12 mouse cellular contexts compared by ENCODE assay signal in the genomic region with DNA sequence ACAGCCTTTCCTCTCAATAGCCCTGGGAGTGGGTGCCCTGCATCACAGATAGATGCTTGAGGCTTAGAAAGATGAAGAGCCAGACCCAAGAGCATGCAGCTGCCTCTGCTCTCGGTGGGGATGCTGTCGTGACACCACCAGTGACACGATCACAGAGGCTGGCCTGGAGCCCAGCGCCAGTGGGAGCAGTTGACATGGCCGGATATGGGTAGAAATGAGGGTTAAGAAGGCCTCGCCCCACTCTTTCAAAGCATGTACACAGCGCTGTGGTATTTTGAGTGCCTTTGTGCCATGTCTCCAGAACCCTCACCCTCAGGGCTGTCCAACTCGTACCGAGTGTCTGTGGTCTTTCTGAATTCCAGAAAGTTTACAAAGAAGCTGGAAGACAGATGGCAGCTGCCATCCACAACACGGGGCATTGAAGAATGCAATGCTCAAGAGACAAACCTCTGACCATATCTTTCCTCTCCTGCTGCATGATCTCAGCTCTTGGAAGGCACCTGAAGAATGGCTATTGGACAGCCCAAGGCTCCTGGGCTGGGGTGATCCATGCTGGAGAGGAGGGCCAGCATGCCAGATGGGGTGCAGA.
DNase-seq lines count a peak whose midpoint lies in the region; ATAC-seq lines count a peak whose summit lies in the region.
"Had no signal": no experiment of that assay in that cellular context is flagged by ENCODE, and none has a peak within 500 bp of the region (broad histone marks: within the 10 kb centered on the region; RNA-seq: fewer than 3 reads in every experiment).

No protein-coding gene starts in this region.

- DNase-seq in hindbrain, embryonic 10.5 days (ENCODE audit: low spot score), result no peak
- DNase-seq in neural tube, embryonic 11.5 days (ENCODE audit: low spot score), result peak; percentile 21
- DNase-seq in frontal cortex, postnatal 14 days (ENCODE audit: low spot score in 2 of 2), result no peak
- DNase-seq in urinary bladder, postnatal 10 days (ENCODE audit: low spot score), result no peak
- DNase-seq: layer of hippocampus, postnatal 36 days; thymus, adult 2 months had no signal

- 85% methylated on average over 10 of the region's 10 CpGs for WGBS in hindbrain, embryonic 10.5 days
- 42% methylated on average over 10 of the region's 10 CpGs for WGBS in hindbrain, embryonic 16.5 days
- WGBS in neural tube, embryonic 11.5 days, result 71% methylated on average over 10 of the region's 10 CpGs
- 57% methylated on average over 10 of the region's 10 CpGs for WGBS in neural tube, embryonic 15.5 days
- WGBS in embryonic facial prominence, embryonic 13.5 days, result 75% methylated on average over 10 of the region's 10 CpGs

- H3K4me1 ChIP-seq in hindbrain, embryonic 10.5 days (replicated peaks), result peaks cover 44% of the 10 kb centered on the region
- H3K4me1 ChIP-seq in hindbrain, embryonic 16.5 days (ENCODE audit: control insufficient read depth, insufficient read depth, low read depth, low read length), result peaks cover 16% of the 10 kb centered on the region
- H3K4me1 ChIP-seq in neural tube, embryonic 11.5 days (ENCODE audit: control insufficient read depth, insufficient read depth, low read length), result peaks cover 29% of the 10 kb centered on the region
- peaks cover 22% of the 10 kb centered on the region for H3K4me1 ChIP-seq in neural tube, embryonic 15.5 days
- peaks cover 20% of the 10 kb centered on the region for H3K4me1 ChIP-seq in embryonic facial prominence, embryonic 13.5 days

- H3K36me3 ChIP-seq in hindbrain, embryonic 10.5 days, result 0 out of 2 replicates have a peak, but pooled peaks cover 3% of the 10 kb centered on the region
- H3K36me3 ChIP-seq in hindbrain, embryonic 16.5 days (ENCODE audit: control insufficient read depth, insufficient read depth, low read length), result no peaks in the 10 kb centered on the region
- H3K36me3 ChIP-seq in neural tube, embryonic 11.5 days (ENCODE audit: control insufficient read depth, insufficient read depth, low read length), result no peaks in the 10 kb centered on the region; the same call in 1 of the 2 replicates
- H3K36me3 ChIP-seq in neural tube, embryonic 15.5 days, result 0 out of 2 replicates have a peak, but pooled peaks cover 5% of the 10 kb centered on the region
- peaks cover 12% of the 10 kb centered on the region; the same call in 1 of the 2 replicates for H3K36me3 ChIP-seq in embryonic facial prominence, embryonic 13.5 days
- H3K36me3 ChIP-seq: intestine, embryonic 15.5 days had no signal

- no peak overlapping the region for H3K9ac ChIP-seq in hindbrain, embryonic 16.5 days (ENCODE audit: low read depth, low read length)
- H3K9ac ChIP-seq in neural tube, embryonic 11.5 days (ENCODE audit: low read length), result no peak overlapping the region
- no peak overlapping the region for H3K9ac ChIP-seq in neural tube, embryonic 15.5 days (replicated peaks)
- H3K9ac ChIP-seq in embryonic facial prominence, embryonic 13.5 days, result no peak overlapping the region
- H3K9ac ChIP-seq: intestine, embryonic 15.5 days; liver, postnatal 0 days had no signal

- H3K27ac ChIP-seq in hindbrain, embryonic 10.5 days, result peak overlapping the region; percentile 42; the same call in 1 of the 2 replicates
- H3K27ac ChIP-seq in hindbrain, embryonic 16.5 days (ENCODE audit: low read depth, low read length), result no peak overlapping the region
- H3K27ac ChIP-seq in neural tube, embryonic 11.5 days (ENCODE audit: low read depth, low read length), result peak overlapping the region; percentile 15; the same call in 1 of the 2 replicates
- no peak overlapping the region for H3K27ac ChIP-seq in neural tube, embryonic 15.5 days (replicated peaks)
- peak overlapping the region; percentile 7; the same call in 1 of the 2 replicates for H3K27ac ChIP-seq in embryonic facial prominence, embryonic 13.5 days
- H3K27ac ChIP-seq: intestine, embryonic 15.5 days had no signal

- ATAC-seq in hindbrain, embryonic 16.5 days, result no peak
- ATAC-seq in neural tube, embryonic 11.5 days (ENCODE audit: insufficient read depth, low FRiP score, low TSS enrichment), result 0 out of 2 replicates have a peak, but pooled peaks have one; percentile 4
- no peak for ATAC-seq in neural tube, embryonic 15.5 days (ENCODE audit: low FRiP score)
- ATAC-seq in embryonic facial prominence, embryonic 13.5 days (ENCODE audit: insufficient number of reproducible peaks, insufficient read depth, low FRiP score, low TSS enrichment, low read depth), result no peak

- H3K4me2 ChIP-seq in hindbrain, embryonic 16.5 days (ENCODE audit: low read length), result no peak overlapping the region
- H3K4me2 ChIP-seq in neural tube, embryonic 11.5 days (ENCODE audit: low read depth), result no peak overlapping the region
- no peak overlapping the region for H3K4me2 ChIP-seq in neural tube, embryonic 15.5 days
- no peak overlapping the region for H3K4me2 ChIP-seq in embryonic facial prominence, embryonic 13.5 days
- H3K4me2 ChIP-seq: intestine, embryonic 15.5 days had no signal

- no peak overlapping the region for H3K4me3 ChIP-seq in hindbrain, embryonic 10.5 days
- H3K4me3 ChIP-seq in hindbrain, embryonic 16.5 days (ENCODE audit: low read length), result no peak overlapping the region
- no peak overlapping the region for H3K4me3 ChIP-seq in neural tube, embryonic 11.5 days (ENCODE audit: low read depth, low read length)
- no peak overlapping the region for H3K4me3 ChIP-seq in neural tube, embryonic 15.5 days (replicated peaks)
- no peak overlapping the region for H3K4me3 ChIP-seq in embryonic facial prominence, embryonic 13.5 days
- H3K4me3 ChIP-seq: intestine, embryonic 15.5 days had no signal

- H3K9me3 ChIP-seq in hindbrain, embryonic 10.5 days, result no peaks in the 10 kb centered on the region
- no peaks in the 10 kb centered on the region for H3K9me3 ChIP-seq in hindbrain, embryonic 16.5 days (ENCODE audit: control insufficient read depth, low read length)
- no peaks in the 10 kb centered on the region for H3K9me3 ChIP-seq in neural tube, embryonic 11.5 days (ENCODE audit: control insufficient read depth, low read length)
- no peaks in the 10 kb centered on the region for H3K9me3 ChIP-seq in neural tube, embryonic 15.5 days (replicated peaks)
- no peaks in the 10 kb centered on the region for H3K9me3 ChIP-seq in embryonic facial prominence, embryonic 13.5 days
- H3K9me3 ChIP-seq: intestine, embryonic 15.5 days had no signal

- no peaks in the 10 kb centered on the region for H3K27me3 ChIP-seq in hindbrain, embryonic 10.5 days (ENCODE audit: insufficient read depth, poor library complexity, severe bottlenecking)
- H3K27me3 ChIP-seq in hindbrain, embryonic 16.5 days (replicated peaks; ENCODE audit: control insufficient read depth, insufficient read depth, low read length), result no peaks in the 10 kb centered on the region
- H3K27me3 ChIP-seq in neural tube, embryonic 11.5 days (ENCODE audit: control insufficient read depth, insufficient read depth, low read length), result no peaks in the 10 kb centered on the region
- H3K27me3 ChIP-seq in neural tube, embryonic 15.5 days (replicated peaks), result no peaks in the 10 kb centered on the region
- H3K27me3 ChIP-seq in embryonic facial prominence, embryonic 13.5 days, result no peaks in the 10 kb centered on the region
- H3K27me3 ChIP-seq: CH12.LX; intestine, embryonic 15.5 days had no signal

Comparison
In these comparisons a context has a peak if more than half of its experiments do, and no peak if none do; other contexts are left out.
1. H3K27ac ChIP-seq: peak in hindbrain, embryonic 10.5 days (single experiment), neural tube, embryonic 11.5 days (single experiment) and embryonic facial prominence, embryonic 13.5 days (single experiment); none in hindbrain, embryonic 16.5 days (single experiment) and neural tube, embryonic 15.5 days (single experiment).